Mouse (Mus musculus) spleen, adult 2 months (tissue): ENCODE measurements around the gene Tgoln1. TPM values are rescaled to one million over a fixed set of nuclear protein-coding genes. Genes with fewer than 3 reads are reported as not detected.

Experiments used
- DNase-seq, 2 experiments: peaks; one replicate each; pipeline versions ENCODE4 v3.0.0 to v3.0.0-alpha.2; 2012 to 2021; ENCODE audit warnings: low spot score in 2 of 2, low read depth in 1 of 2
- H3K27ac ChIP-seq: fragments of 200-500 bp; 2 replicates; pipeline ENCODE4 v1.5.1; 2012; ENCODE audit warnings: low read length, inconsistent platforms; ENCODE audit not compliant: insufficient read depth
- H3K27me3 ChIP-seq: fragments of 200-500 bp; 2 replicates; pipeline ENCODE4 v1.6.1; 2012; ENCODE audit warnings: mild to moderate bottlenecking, moderate library complexity, low read length, inconsistent platforms; ENCODE audit not compliant: control insufficient read depth, insufficient read depth
- H3K36me3 ChIP-seq: fragments of 200-500 bp; 2 replicates; pipeline ENCODE4 v1.6.1; 2012; ENCODE audit warnings: mild to moderate bottlenecking, low read length, inconsistent platforms; ENCODE audit not compliant: control insufficient read depth, insufficient read depth
- H3K4me1 ChIP-seq: fragments of 200-500 bp; 2 replicates; pipeline ENCODE4 v1.6.1; 2011; ENCODE audit warnings: inconsistent platforms; ENCODE audit not compliant: control insufficient read depth, insufficient read depth, insufficient read length
- H3K4me3 ChIP-seq: fragments of 200-500 bp; 2 replicates; pipeline ENCODE4 v1.5.1; 2011; ENCODE audit warnings: mild to moderate bottlenecking, inconsistent platforms; ENCODE audit not compliant: insufficient read depth, insufficient read length; ENCODE audit errors: extremely low read depth
- CTCF ChIP-seq: fragments of 200-500 bp; IDR thresholded peaks from 2 replicates; pipeline ENCODE4 v1.5.1; 2011; ENCODE audit warnings: mild to moderate bottlenecking, inconsistent platforms; ENCODE audit not compliant: insufficient read depth, insufficient read length, insufficient replicate concordance; ENCODE audit errors: extremely low read depth
- POLR2A ChIP-seq: fragments of 200-500 bp; IDR thresholded peaks from 2 replicates; pipeline ENCODE4 v1.6.1; 2011; ENCODE audit warnings: low read depth, low read length, inconsistent platforms
- WGBS: fragments of 180-500 bp; shearing (Covaris S2); methylation state at CpG from one replicate; pipeline ENCODE4 v1.1.7; 2018; 5-methylcytosine and 5-hydroxymethylcytosine counted together
- polyA plus RNA-seq: library from polyadenylated mRNA; depleted of rRNA; stranded (reverse); fragments of >200 nt; gene quantifications from 2 replicates; pipeline ENCODE4 v1.2.3, GENCODE M21; 2012

Gene Tgoln1
- polyA plus RNA-seq, 1 experiment: 14.9 TPM

GRCm38 (mm10) chr6:72607060-72607459, 9.7 kb downstream of the Tgoln1 start:
- Histone ChIP-seq H3K4me3 (no peak overlapping the region), H3K4me1 (no peaks in the 10 kb centered on the region), H3K36me3 (peaks cover 41% of the 10 kb centered on the region), H3K27ac (no peak overlapping the region), H3K27me3 (no peaks in the 10 kb centered on the region)
- 90% methylated on average over 4 of the region's 4 CpGs for WGBS
- no peak for DNase-seq
- no peak for TF ChIP-seq POLR2A
- no peak for TF ChIP-seq CTCF

- no peak for TF ChIP-seq POLR2A
- TF ChIP-seq CTCF: no peak
- H3K4me3 ChIP-seq: no peak overlapping the region
- no peak for DNase-seq
- no peaks in the 10 kb centered on the region for H3K27me3 ChIP-seq
- 90% methylated on average over 2 of the region's 2 CpGs for WGBS
- H3K4me1 ChIP-seq: no peaks in the 10 kb centered on the region
- H3K27ac ChIP-seq: no peak overlapping the region
- H3K36me3 ChIP-seq: peaks cover 18% of the 10 kb centered on the region
Measured at GRCm38 (mm10) chr6:72604066-72604465, 12.7 kb downstream of the Tgoln1 start.

GRCm38 (mm10) chr6:72601732-72602131, 15.1 kb downstream of the Tgoln1 start:
- no peak overlapping the region for H3K4me3 ChIP-seq
- no peaks in the 10 kb centered on the region for H3K27me3 ChIP-seq
- H3K36me3 ChIP-seq: peaks cover 8% of the 10 kb centered on the region
- peaks cover 6% of the 10 kb centered on the region; the same call in 1 of the 2 replicates for H3K4me1 ChIP-seq
- TF ChIP-seq POLR2A (no peak), CTCF (peak; percentile 81; the same call in 1 of the 2 replicates)
- no peak overlapping the region for H3K27ac ChIP-seq
- peak; percentile 63 to 84 for DNase-seq
- 7% methylated on average over 1 of the region's 1 CpGs for WGBS

GRCm38 (mm10) chr6:72600771-72601170, 16.0 kb downstream of the Tgoln1 start:
- Histone ChIP-seq H3K27me3 (no peaks in the 10 kb centered on the region), H3K27ac (no peak overlapping the region), H3K4me3 (no peak overlapping the region), H3K36me3 (peaks cover 2% of the 10 kb centered on the region; the same call in 1 of the 2 replicates), H3K4me1 (peaks cover 6% of the 10 kb centered on the region; the same call in 1 of the 2 replicates)
- WGBS: 93% methylated on average over 12 of the region's 12 CpGs
- TF ChIP-seq CTCF: no peak
- TF ChIP-seq POLR2A: no peak
- no peak for DNase-seq

- Histone ChIP-seq H3K27me3 (no peaks in the 10 kb centered on the region), H3K4me1 (peaks cover 6% of the 10 kb centered on the region; the same call in 1 of the 2 replicates), H3K4me3 (no peak overlapping the region), H3K36me3 (no peaks in the 10 kb centered on the region; the same call in 1 of the 2 replicates), H3K27ac (no peak overlapping the region)
- TF ChIP-seq POLR2A: no peak
- TF ChIP-seq CTCF: no peak
- WGBS: 86% methylated on average over 6 of the region's 6 CpGs
- no peak for DNase-seq
Measured at GRCm38 (mm10) chr6:72600216-72600615, 16.6 kb downstream of the Tgoln1 start.

GRCm38 (mm10) chr6:72598791-72599557, 17.8 kb downstream of the Tgoln1 start:
- H3K27ac ChIP-seq: peak overlapping the region; percentile 47
- H3K4me1 ChIP-seq: peaks cover 6% of the 10 kb centered on the region; the same call in 1 of the 2 replicates
- no peaks in the 10 kb centered on the region for H3K27me3 ChIP-seq
- TF ChIP-seq POLR2A (no peak), CTCF (no peak)
- WGBS: 56% methylated on average over 12 of the region's 12 CpGs
- H3K36me3 ChIP-seq: no peaks in the 10 kb centered on the region
- no peak for DNase-seq
- H3K4me3 ChIP-seq: peak overlapping the region; percentile 77
